Mouse (Mus musculus) layer of hippocampus, adult 18-20 months (tissue): ENCODE results near the gene Ramp2. TPM values are rescaled to one million over a fixed set of nuclear protein-coding genes. Genes with fewer than 3 reads are reported as not detected.

Experiments used
- DNase-seq, 2 experiments: peaks; one replicate each; pipeline ENCODE4 v3.0.0; 2022; ENCODE audit warnings: low spot score in 2 of 2
- long read RNA-seq: library from polyadenylated mRNA; stranded (forward); transcript quantifications from one replicate; pipeline ENCODE4 v2.0.0, GENCODE M21; 2021
- total RNA-seq, 2 experiments: library from RNA; stranded (reverse); gene quantifications; 2 replicates each; pipeline ENCODE4 v1.2.3; 2021

Gene Ramp2
- 10 to 100 TPM; 62.2 to 72.8 TPM for total RNA-seq
- long read RNA-seq, transcript Ramp2-204 (4 exons, 1,178 nt), result major isoform, 29 of 49 reads
- long read RNA-seq, partial matches to known transcripts, result 2 of 49 reads
- long read RNA-seq, other reads (novel, unspliced or antisense), result 12 of 49 reads

GRCm38 (mm10) chr11:101245855-101246701 is at the start of gene Ramp2:
Gene Ramp2, plus strand, starts transcription at chr11:101246028.
- peak in 1 of 2 experiments; percentile 54 for DNase-seq

- no peak for DNase-seq
Measured at GRCm38 (mm10) chr11:101196175-101196574, 49.7 kb upstream of the Ramp2 start.

DNA sequence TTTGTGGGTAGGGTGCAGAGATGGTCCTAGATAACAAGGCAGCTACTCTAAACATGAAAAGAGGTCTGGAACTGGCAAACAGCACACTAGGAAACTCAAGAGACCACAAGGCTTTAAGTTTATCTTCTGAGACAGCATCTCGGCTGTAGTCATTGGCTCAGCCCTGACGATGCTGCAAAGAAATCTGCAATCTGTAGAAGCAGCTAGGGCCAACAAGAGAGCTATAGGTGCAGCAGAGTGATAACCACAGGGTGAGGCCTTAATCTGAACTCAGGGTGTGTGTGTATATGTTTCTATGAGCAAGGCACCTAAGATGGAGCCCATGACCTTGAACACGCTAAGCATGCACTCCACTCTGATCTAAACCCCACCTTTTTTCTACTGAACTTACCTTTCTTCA is 46.3 kb upstream of the Ramp2 start:
- no peak for DNase-seq

- DNase-seq, result peak in 1 of 2 experiments; percentile 66
Measured at GRCm38 (mm10) chr11:101200986-101201385, 44.8 kb upstream of the Ramp2 start.

DNA sequence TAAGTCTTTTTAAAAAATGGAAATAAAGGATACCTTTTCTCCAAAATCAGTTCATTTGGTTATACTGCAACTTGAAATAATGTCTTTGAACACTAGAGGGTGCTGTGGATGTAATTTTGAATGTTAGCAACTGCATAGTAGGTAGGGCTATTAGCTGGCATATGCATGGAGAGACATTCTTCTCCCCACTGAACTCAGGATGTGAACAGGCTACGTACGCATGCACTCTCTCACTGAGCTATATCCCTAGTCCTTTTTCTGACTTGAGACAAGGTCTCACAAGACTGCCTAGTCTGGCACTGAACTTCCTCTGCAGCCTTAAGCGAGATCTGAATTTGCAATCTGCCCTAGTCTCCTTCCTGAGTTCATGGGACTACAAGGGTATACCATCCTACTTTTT is 33.9 kb upstream of the Ramp2 start:
- DNase-seq, result peak in 1 of 2 experiments; percentile 82

DNA sequence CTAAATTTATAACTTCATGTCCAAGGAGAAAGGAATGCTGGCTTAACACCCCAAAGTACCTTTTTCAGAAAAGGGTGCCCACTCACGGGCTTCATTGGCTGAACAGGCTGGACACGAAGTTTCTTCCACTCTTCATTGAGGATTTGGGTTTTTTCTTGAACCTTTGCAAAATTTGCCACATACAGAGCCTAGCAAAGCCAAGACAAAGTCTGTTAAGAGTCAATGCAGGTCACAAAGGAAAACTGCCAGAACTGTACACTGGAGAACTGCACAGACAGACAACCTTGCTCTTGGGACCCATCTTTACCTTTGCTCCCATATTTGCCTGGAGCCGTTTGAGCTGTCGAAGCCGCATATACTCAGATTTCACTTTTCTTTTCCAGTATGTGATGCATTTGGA is 28.9 kb upstream of the Ramp2 start:
- no peak for DNase-seq

GRCm38 (mm10) chr11:101218436-101219055 is 27.3 kb upstream of the Ramp2 start:
- DNase-seq, result no peak

DNA sequence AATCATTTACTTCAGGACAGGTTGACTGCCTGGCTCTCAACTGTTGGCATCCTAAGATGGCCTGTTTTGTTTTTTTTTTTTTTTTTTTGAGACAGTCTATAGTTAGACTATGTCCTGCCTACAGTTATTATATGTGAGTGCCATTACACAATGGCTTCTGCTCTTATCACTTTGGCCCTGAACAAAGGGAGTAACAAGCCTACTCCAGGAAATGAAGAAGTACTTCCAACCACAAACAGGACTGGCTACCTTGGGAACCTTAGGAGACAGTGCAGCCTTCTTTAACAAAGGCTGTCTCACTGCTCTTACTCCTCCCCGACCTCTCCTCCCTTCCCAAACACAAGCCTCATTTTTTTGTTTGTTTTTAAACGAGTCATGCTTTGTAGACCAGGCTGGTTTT is 25.0 kb upstream of the Ramp2 start:
- no peak for DNase-seq

DNA sequence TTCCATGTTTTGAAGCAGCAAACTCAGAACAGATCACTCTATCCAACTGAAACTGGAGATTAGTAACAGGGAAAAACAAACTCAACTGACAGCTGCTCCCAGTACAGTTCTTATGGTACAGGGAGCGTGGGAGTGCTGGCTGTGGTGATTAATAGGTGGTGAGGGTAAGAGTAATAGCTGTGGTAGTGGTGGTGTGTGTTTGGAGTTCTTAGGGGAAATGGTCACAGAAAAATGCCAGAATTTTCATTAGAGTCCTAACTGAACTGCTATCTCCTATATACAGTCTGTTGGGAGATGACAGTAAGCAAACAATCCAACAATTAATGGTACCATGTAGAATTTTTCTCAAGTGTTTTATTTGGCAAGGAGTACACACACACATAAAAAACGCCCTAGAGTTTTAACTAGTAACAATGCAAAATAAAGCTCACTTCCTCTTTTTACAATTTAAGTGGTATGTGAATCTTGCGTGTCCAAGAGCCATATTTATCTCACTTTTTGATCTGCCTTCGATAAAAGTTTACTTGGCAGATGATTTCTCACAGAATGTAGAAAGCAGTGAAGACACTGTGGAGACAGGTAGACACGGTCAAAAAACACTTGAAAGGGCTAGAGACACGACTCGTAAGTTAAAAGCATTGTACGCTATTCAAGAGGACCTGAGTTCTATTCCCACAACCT is 24.4 kb upstream of the Ramp2 start:
- DNase-seq, result peak; percentile 47 to 70

- DNase-seq, result no peak
Measured at GRCm38 (mm10) chr11:101224337-101224736, 21.5 kb upstream of the Ramp2 start.

GRCm38 (mm10) chr11:101225331-101226064 is 20.3 kb upstream of the Ramp2 start:
- no peak for DNase-seq

DNA sequence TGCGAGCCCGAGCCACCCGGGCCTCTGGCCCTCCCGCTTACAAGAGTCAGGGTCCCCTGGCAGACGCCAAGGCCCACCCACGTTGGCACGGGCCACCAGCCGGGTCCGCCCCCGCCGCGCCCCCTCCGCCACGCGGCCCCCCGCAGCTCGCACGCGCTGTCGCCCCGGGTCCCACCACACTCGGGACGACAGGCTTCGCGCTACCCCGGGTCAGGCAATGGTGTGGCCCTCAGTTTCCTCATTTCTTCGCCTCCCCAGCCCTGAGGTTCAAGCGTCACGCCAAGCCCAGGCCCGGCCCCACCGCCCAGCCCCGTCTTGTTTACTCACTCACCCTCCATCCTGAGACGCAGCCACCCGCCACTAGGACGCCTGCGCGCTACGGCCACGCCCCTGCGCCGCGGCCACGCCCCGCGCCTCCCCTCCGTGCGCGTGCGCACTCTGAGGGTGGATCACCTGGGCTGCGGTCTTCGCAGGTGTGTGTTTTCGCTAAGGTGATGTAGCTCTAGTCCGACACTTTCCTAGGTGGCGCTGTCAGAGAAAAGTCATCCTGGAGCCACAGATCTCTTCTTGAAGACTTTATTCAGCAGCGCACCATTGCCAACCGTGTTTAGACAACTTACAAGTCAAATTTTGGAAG is 19.6 kb upstream of the Ramp2 start, which contains the start of gene Ezh1:
TSS of gene Ezh1 (minus strand) at position 399 of the 637 bp plus-strand sequence.
- peak; percentile 85 to 92 for DNase-seq

- DNase-seq, result no peak
Measured at GRCm38 (mm10) chr11:101229361-101229900, 16.4 kb upstream of the Ramp2 start.

- DNase-seq, result peak; percentile 30 to 56
Measured at GRCm38 (mm10) chr11:101230061-101230511, 15.7 kb upstream of the Ramp2 start.

DNA sequence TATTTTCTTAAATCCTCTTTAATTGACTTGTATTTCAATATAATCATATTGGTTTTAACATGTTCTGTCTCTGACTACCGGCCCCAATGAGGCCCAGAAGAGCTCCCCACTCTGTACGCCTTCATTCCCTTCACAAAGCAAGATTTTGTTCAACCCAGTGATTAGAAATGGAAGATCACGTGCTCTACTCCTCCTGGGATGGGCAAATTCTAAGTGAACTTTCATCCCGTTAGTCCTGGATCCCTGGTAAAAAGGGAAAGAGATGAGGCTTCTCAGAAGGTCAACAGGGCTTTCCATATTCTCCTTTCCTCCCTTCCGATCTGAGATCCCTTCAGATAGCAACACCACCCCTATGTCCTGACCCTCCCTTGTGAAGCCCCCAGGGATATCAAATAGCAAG is 15.3 kb upstream of the Ramp2 start:
- DNase-seq, result no peak

DNA sequence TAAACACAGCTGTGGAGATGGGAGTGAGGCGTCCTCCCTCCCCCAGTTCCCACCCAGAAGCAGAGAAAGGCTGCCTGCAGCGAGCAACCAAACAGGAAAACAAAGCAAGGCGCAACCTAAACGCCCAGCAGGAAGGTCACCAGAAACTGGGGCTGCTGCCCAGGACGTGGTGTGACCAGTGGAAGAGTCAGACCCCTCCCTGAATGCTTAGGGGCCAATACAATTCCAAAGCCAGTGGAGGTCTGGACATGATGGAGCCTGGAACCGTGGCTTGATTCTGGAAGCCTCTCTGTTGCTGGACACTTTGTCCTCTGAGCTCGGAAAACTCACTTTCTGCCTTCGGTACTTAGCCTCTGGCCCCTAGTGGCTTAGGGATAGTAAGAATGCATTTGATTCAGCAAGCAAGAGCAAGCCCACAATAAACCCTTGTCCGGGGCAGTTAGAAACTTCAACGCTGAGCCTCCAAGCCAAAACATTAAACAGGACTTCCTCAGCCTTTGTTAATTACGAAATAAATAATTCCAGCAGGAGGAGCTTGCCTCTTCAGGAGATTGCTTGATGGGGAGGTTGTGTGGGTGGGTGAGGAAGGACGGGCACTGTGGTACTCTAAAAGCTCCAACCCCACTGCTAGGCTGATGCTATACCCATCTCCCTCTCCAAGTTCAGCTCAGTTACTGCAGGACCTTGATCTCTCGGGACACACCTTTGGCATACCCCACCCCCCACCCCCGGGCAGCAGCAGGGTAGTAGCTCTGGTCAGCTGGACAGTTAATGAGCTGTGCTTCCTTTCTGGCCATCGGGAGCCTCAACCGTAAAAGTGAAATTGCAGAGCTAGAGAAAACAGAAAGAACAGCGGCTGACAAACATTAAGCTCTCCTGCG is 14.6 kb upstream of the Ramp2 start:
- DNase-seq, result peak; percentile 9 to 44

DNA sequence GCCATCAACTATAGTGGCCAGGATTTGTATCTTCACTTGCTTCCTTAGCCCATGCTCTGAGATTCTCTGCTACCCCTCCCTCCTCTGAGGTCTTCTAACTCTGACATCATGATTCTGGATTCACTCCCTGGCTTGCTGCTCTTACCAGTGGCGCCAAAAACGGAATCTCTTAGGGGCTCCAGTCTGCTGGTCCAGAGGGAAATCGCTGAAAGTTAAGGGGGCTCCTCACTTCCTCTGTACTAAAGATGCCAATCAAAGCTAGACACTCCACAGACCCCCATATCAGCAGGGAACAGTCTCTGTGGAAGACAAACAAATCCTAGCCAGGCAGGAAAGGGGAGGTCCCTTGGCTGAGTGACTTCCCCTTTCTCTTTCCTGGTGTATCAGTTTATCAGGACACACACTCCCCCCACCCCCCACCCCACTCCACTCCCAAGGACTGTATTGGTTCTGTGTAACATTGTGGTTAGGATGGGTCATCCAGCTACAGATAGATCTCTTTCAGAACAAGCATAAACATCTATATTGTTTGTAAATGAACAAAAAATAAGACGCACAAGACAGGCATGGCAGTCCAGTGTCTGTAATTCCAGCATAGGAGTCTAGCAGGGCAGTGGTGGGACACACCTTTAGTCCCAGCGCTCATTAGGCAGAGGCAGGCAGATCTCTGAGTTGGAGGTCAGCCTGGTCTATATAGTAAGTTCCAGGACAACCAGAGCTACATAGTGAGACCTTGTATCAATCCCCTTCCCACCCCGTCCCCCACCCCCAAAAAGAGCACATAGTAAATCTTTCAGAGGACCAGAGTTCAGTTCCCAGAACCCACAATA is 13.6 kb upstream of the Ramp2 start:
- no peak for DNase-seq

GRCm38 (mm10) chr11:101233240-101233639 is 12.6 kb upstream of the Ramp2 start:
- DNase-seq, result no peak
